Mouse (Mus musculus) limb, embryonic 13.5 days (tissue): ENCODE results near the gene Inpp1. TPM values are rescaled to one million over a fixed set of nuclear protein-coding genes. Genes with fewer than 3 reads are reported as not detected.

Experiments used
- polyA plus RNA-seq: library from polyadenylated mRNA; unstranded; fragments of >200 nt; fragmentation: Nextera tagmentation; extraction: Ambion mirVana; gene quantifications from 2 replicates; pipeline ENCODE4 v1.2.1, GENCODE M21; 2015

Inpp1 gene
- polyA plus RNA-seq, 1 experiment from 2014 or later, result 27.7 TPM

Other genes with a start within 250 kb of the Inpp1 start
- gene Nemp2, start 187.0 kb downstream of the Inpp1 start, polyA plus RNA-seq, result 10.2 and 12.0 TPM in 2 replicates
- gene Mfsd6, start 90.2 kb downstream of the Inpp1 start, polyA plus RNA-seq, result 1.1 and 1.3 TPM in 2 replicates
- gene Hibch, start 27.2 kb upstream of the Inpp1 start, polyA plus RNA-seq, result 25.8 and 27.2 TPM in 2 replicates
- 3.6 and 4.0 TPM in 2 replicates for gene 1700019D03Rik, start 202.5 kb upstream of the Inpp1 start, polyA plus RNA-seq
- gene Mstn, start 244.0 kb upstream of the Inpp1 start, polyA plus RNA-seq, result 15.5 and 16.3 TPM in 2 replicates